Mouse (Mus musculus) stomach, postnatal 0 days (tissue): ENCODE measurements at regions not wholly inside any gene's neighbourhood (a gene's known extent, or its start where the extent isn't known, plus 50 kb on each side); places are given as distances from the start of the nearest gene placed in this dataset.

Experiments used
- CTCF ChIP-seq: IDR thresholded peaks from 2 replicates; pipeline ENCODE4 v1.5.1; 2016; ENCODE audit warnings: antibody characterized with exemption, low read depth, mild to moderate bottlenecking, moderate library complexity
- EP300 ChIP-seq: optimal IDR thresholded peaks from 2 replicates; pipeline ENCODE3; 2016; ENCODE audit warnings: antibody characterized with exemption

DNA sequence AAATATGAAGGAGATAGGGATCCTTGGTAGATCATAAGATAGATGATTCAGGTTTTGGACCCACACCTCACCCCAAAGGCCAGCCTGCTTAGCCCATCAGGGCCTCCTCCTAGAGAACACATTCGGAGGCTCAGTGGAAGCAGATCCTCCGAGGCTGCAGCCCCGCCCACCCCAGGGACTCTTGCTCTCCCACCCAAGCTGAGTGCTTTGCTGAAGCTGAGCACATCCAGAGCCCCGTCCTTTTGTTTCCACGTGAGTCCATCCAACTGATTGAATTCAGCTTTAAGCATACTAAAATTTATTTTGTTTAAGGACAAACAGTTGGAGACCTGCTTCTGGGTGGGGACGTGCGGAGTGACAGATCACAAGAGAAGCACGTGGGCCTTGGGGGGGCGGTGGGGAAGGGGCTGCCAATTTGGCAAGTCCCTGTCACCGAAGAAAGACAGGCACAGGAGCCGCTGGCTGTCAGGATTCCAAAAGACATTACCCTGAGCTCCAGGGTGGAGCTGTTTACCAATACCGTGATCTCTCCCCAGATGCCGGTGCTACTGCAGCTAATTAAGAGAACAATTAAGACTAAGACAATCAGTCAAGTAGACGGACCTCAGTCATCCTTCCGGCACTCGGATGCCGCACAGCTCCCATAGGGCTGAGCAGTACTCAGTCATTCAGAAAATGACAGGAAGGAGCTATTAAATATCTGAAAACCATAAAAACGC, 448.9 kb upstream of the Spred2 start:
- no peak for TF ChIP-seq CTCF
- TF ChIP-seq EP300, result no peak
